Mouse (Mus musculus) lung, embryonic 16.5 days (tissue): ENCODE results near the gene Igf1r. TPM values are rescaled to one million over a fixed set of nuclear protein-coding genes. Genes with fewer than 3 reads are reported as not detected.

ENCODE experiments used
- ATAC-seq: fragments of 200-750 bp; cut with Nextera tagmentation; 2 replicates; pipeline ENCODE4 v1.8.0; 2017; ENCODE audit warnings: low read depth, mild to moderate bottlenecking, moderate library complexity
- H3K27ac ChIP-seq: fragments of 300-500 bp; sonication (generic); 2 replicates; pipeline ENCODE4 v1.5.1; 2014; ENCODE audit warnings: mild to moderate bottlenecking, control low read depth, low read length
- H3K27me3 ChIP-seq: fragments of 300-500 bp; sonication (generic); 2 replicates; pipeline ENCODE4 v1.6.1; 2014; ENCODE audit warnings: low read depth, low read length, mixed read lengths; ENCODE audit not compliant: control insufficient read depth, insufficient read depth
- H3K36me3 ChIP-seq: fragments of 300-500 bp; sonication (generic); 2 replicates; pipeline ENCODE4 v1.6.1; 2014; ENCODE audit warnings: low read length; ENCODE audit not compliant: control insufficient read depth, insufficient read depth
- H3K4me1 ChIP-seq: fragments of 300-500 bp; sonication (generic); replicated peaks from 2 replicates; pipeline ENCODE4 v1.6.1; 2014; ENCODE audit warnings: low read length, mixed read lengths; ENCODE audit not compliant: control insufficient read depth, insufficient read depth
- H3K4me2 ChIP-seq: fragments of 300-500 bp; sonication (generic); 2 replicates; pipeline ENCODE4 v1.6.1; 2014; ENCODE audit warnings: low read depth, low read length, control low read depth
- H3K4me3 ChIP-seq: fragments of 300-500 bp; sonication (generic); 2 replicates; pipeline ENCODE4 v1.5.1; 2014; ENCODE audit warnings: mild to moderate bottlenecking, low read length, control low read depth
- H3K9ac ChIP-seq: fragments of 300-500 bp; sonication (generic); 2 replicates; pipeline ENCODE4 v1.6.1; 2014; ENCODE audit warnings: low read length, control low read depth
- H3K9me3 ChIP-seq: fragments of 300-500 bp; sonication (generic); 2 replicates; pipeline ENCODE4 v1.6.1; 2016; ENCODE audit warnings: low read length; ENCODE audit not compliant: control insufficient read depth
- WGBS: fragments of 180-500 bp; shearing (Covaris S2); extraction: QIAGEN DNeasy Blood & Tissue Kit; methylation state at CpG from one replicate; pipeline ENCODE4 v1.1.7; 2014; 5-methylcytosine and 5-hydroxymethylcytosine counted together
- polyA plus RNA-seq: library from polyadenylated mRNA; unstranded; fragments of >200 nt; fragmentation: Nextera tagmentation; extraction: Ambion mirVana; gene quantifications from 2 replicates; pipeline ENCODE4 v1.2.1, GENCODE M21; 2015

Igf1r gene
- polyA plus RNA-seq, 1 experiment from 2014 or later: 19.9 TPM

- Histone ChIP-seq H3K4me3 (no peak overlapping the region), H3K4me1 (peaks cover 49% of the 10 kb centered on the region), H3K9me3 (no peaks in the 10 kb centered on the region), H3K9ac (no peak overlapping the region), H3K4me2 (peak overlapping the region; percentile 45), H3K27me3 (no peaks in the 10 kb centered on the region), H3K27ac (peak overlapping the region; percentile 87), H3K36me3 (no peaks in the 10 kb centered on the region)
- ATAC-seq: peak; percentile 65
- 29% methylated on average over 4 of the region's 4 CpGs for WGBS
Observed at GRCm38 (mm10) chr7:68085870-68086341, 133.3 kb downstream of the Igf1r start.

DNA sequence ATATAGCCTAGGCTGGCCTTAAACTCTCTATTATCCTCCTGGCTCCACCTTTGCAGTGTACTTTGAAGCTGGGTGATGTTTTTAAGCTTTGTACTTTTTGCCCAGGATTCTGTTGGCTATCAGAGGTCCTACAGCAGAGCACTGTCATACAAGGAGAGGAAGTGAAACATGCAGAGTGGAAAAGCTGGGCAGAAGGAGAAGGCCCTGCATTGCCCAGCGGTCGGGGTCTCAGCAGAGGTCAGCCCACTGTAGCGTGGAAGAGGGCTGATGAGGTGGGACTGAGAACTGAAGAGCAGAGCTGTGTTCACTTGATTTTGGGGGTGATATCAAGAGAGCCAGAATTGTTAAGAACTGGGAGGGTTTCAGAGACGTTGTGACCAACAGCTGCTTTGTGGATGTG is 134.9 kb downstream of the Igf1r start:
- H3K9ac ChIP-seq: no peak overlapping the region
- WGBS: 49% methylated on average over 4 of the region's 4 CpGs
- no peak for ATAC-seq
- H3K4me3 ChIP-seq: no peak overlapping the region
- peaks cover 45% of the 10 kb centered on the region for H3K4me1 ChIP-seq
- no peak overlapping the region for H3K27ac ChIP-seq
- no peaks in the 10 kb centered on the region for H3K36me3 ChIP-seq
- H3K9me3 ChIP-seq: no peaks in the 10 kb centered on the region
- H3K27me3 ChIP-seq: no peaks in the 10 kb centered on the region
- no peak overlapping the region for H3K4me2 ChIP-seq

GRCm38 (mm10) chr7:68088825-68089224 is 136.2 kb downstream of the Igf1r start:
- WGBS: 77% methylated on average over 6 of the region's 6 CpGs
- no peak for ATAC-seq

DNA sequence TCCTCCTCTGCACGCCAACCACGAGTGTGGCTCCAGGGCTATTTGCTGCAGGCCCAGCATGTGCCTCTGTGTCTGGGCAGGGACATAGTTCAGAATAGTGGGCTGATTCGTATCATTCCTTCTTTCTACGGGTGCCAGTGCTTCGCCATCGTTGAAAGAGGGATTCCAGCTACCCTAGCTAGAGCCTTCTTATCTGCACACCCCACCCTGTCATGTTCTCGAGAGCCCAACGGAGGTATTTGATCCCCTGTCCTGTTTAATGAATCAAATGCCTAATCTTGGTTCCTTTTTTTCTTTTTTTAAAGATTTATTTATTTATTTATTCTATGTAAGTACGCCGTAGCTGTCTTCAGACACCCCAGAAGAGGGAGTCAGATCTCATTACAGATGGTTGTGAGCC is 137.1 kb downstream of the Igf1r start:
- Histone ChIP-seq H3K27ac (no peak overlapping the region), H3K4me1 (peaks cover 36% of the 10 kb centered on the region), H3K4me2 (no peak overlapping the region), H3K27me3 (no peaks in the 10 kb centered on the region), H3K4me3 (no peak overlapping the region), H3K9ac (no peak overlapping the region), H3K36me3 (no peaks in the 10 kb centered on the region), H3K9me3 (no peaks in the 10 kb centered on the region)
- WGBS: 80% methylated on average over 10 of the region's 10 CpGs
- ATAC-seq: no peak

More at GRCm38 (mm10) chr7:68088825-68089224, 136.2 kb downstream of the Igf1r start:
- H3K4me3 ChIP-seq: no peak overlapping the region
- H3K4me1 ChIP-seq: peaks cover 41% of the 10 kb centered on the region
- H3K4me2 ChIP-seq: no peak overlapping the region
- H3K27ac ChIP-seq: no peak overlapping the region
- no peaks in the 10 kb centered on the region for H3K36me3 ChIP-seq
- H3K27me3 ChIP-seq: no peaks in the 10 kb centered on the region
- H3K9ac ChIP-seq: no peak overlapping the region
- no peaks in the 10 kb centered on the region for H3K9me3 ChIP-seq

GRCm38 (mm10) chr7:68090576-68090975 is 137.9 kb downstream of the Igf1r start:
- WGBS: 76% methylated on average over 8 of the region's 8 CpGs
- no peaks in the 10 kb centered on the region for H3K9me3 ChIP-seq
- no peak overlapping the region for H3K4me2 ChIP-seq
- no peak overlapping the region for H3K27ac ChIP-seq
- no peaks in the 10 kb centered on the region; the same call in 1 of the 2 replicates for H3K36me3 ChIP-seq
- H3K4me3 ChIP-seq: no peak overlapping the region
- H3K27me3 ChIP-seq: no peaks in the 10 kb centered on the region
- no peak overlapping the region for H3K9ac ChIP-seq
- no peak for ATAC-seq
- peaks cover 31% of the 10 kb centered on the region for H3K4me1 ChIP-seq

DNA sequence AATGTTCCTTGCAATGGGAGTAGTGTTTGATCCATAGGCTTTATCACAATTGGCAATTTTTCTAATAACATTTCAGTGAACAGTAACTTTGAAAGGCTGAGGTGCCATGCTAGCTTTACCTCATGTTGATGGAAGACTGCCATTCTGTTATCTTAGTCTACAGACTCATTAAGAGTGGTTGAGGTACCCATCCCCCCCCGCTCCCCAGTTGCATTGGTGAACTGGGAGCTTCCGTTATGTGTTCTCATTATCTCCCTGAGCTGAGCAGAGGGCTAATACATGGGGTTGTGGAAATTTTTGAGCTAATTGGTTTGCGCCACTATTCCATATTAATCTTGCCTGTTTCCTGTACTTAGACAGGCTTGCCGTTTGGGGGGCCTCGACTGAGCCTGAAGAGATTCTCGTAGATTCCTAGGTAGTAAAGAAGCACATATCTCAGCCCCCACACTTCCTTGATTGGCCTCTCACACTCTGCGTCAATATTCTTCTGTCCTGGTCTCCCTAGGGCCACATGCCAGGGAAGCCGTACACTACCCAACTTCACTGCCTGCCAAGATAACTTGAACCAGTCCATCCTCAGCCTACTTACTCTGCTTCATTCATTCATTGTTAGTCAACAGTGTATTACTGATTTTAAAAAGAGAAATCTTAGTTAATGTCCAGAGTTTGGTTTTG is 139.8 kb downstream of the Igf1r start:
- no peak overlapping the region for H3K27ac ChIP-seq
- H3K9ac ChIP-seq: no peak overlapping the region
- no peaks in the 10 kb centered on the region; the same call in 1 of the 2 replicates for H3K36me3 ChIP-seq
- 59% methylated on average over 8 of the region's 8 CpGs for WGBS
- ATAC-seq: no peak
- H3K4me3 ChIP-seq: no peak overlapping the region
- no peaks in the 10 kb centered on the region for H3K27me3 ChIP-seq
- H3K9me3 ChIP-seq: no peaks in the 10 kb centered on the region
- H3K4me2 ChIP-seq: no peak overlapping the region
- peaks cover 21% of the 10 kb centered on the region for H3K4me1 ChIP-seq

GRCm38 (mm10) chr7:68093817-68094216 is 141.2 kb downstream of the Igf1r start:
- WGBS: 19% methylated on average over 9 of the region's 9 CpGs
- ATAC-seq: 0 out of 2 replicates have a peak, but pooled peaks have one; percentile 34
- no peaks in the 10 kb centered on the region; the same call in 1 of the 2 replicates for H3K36me3 ChIP-seq
- H3K4me2 ChIP-seq: no peak overlapping the region
- H3K27me3 ChIP-seq: no peaks in the 10 kb centered on the region
- H3K27ac ChIP-seq: 0 out of 2 replicates have a peak overlapping the region, but pooled peaks have one; percentile 8
- H3K9me3 ChIP-seq: no peaks in the 10 kb centered on the region
- H3K9ac ChIP-seq: no peak overlapping the region
- H3K4me3 ChIP-seq: no peak overlapping the region
- H3K4me1 ChIP-seq: peaks cover 18% of the 10 kb centered on the region

DNA sequence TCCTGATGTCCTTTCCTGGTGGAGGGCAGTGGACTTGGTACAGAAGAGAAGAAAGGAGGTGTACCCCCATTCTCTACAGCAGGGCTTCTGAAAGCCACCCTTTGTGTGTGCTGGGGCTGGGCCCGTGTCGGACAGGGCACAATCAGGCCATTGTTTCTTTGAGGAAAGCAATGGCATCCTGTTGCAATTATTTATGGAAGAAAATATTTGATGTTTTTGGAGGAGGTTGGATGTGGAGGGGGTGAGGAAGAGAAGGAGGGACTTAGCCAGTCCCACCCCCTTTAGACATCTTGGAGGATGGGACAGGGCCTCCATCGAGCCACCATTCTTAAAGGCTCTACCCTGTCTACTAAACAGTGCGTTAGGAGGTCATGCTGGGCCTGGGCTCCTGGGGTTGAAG is 142.9 kb downstream of the Igf1r start:
- 60% methylated on average over 4 of the region's 4 CpGs for WGBS
- 0 out of 2 replicates have a peak overlapping the region, but pooled peaks have one; percentile 16 for H3K27ac ChIP-seq
- H3K4me2 ChIP-seq: no peak overlapping the region
- H3K9me3 ChIP-seq: no peaks in the 10 kb centered on the region
- H3K4me3 ChIP-seq: no peak overlapping the region
- ATAC-seq: 0 out of 2 replicates have a peak, but pooled peaks have one; percentile 20
- no peaks in the 10 kb centered on the region for H3K27me3 ChIP-seq
- peaks cover 22% of the 10 kb centered on the region for H3K4me1 ChIP-seq
- H3K36me3 ChIP-seq: no peaks in the 10 kb centered on the region; the same call in 1 of the 2 replicates
- no peak overlapping the region for H3K9ac ChIP-seq

- Histone ChIP-seq H3K4me2 (no peak overlapping the region), H3K9ac (no peak overlapping the region), H3K27me3 (no peaks in the 10 kb centered on the region), H3K9me3 (no peaks in the 10 kb centered on the region), H3K27ac (no peak overlapping the region), H3K36me3 (no peaks in the 10 kb centered on the region; the same call in 1 of the 2 replicates), H3K4me1 (peaks cover 31% of the 10 kb centered on the region), H3K4me3 (no peak overlapping the region)
- WGBS: 87% methylated on average over 6 of the region's 6 CpGs
- no peak for ATAC-seq
Observed at GRCm38 (mm10) chr7:68096411-68096810, 143.8 kb downstream of the Igf1r start.
